Mouse (Mus musculus) stomach, postnatal 0 days (tissue): ENCODE measurements around the gene Epo. TPM values are rescaled to one million over a fixed set of nuclear protein-coding genes. Genes with fewer than 3 reads are reported as not detected.

Source experiments
- ATAC-seq: fragments of 200-750 bp; cut with Nextera tagmentation; 2 replicates; pipeline ENCODE4 v1.8.0; 2017; ENCODE audit not compliant: low FRiP score, low TSS enrichment
- DNase-seq: peaks from one replicate; pipeline ENCODE4 v3.0.0-alpha.2; 2016; ENCODE audit warnings: low spot score
- H3K27ac ChIP-seq: fragments of 300-500 bp; sonication (generic); replicated peaks from 2 replicates; pipeline ENCODE4 v1.5.1; 2014; ENCODE audit warnings: mild to moderate bottlenecking, control low read depth
- H3K27me3 ChIP-seq: fragments of 300-500 bp; sonication (generic); 2 replicates; pipeline ENCODE4 v1.6.1; 2014; ENCODE audit warnings: low read length; ENCODE audit not compliant: control insufficient read depth, insufficient read depth
- H3K36me3 ChIP-seq: fragments of 300-500 bp; sonication (generic); 2 replicates; pipeline ENCODE4 v1.6.1; 2014; ENCODE audit warnings: low read length, mixed read lengths; ENCODE audit not compliant: control insufficient read depth, insufficient read depth
- H3K4me1 ChIP-seq: fragments of 300-500 bp; sonication (generic); replicated peaks from 2 replicates; pipeline ENCODE4 v1.6.1; 2014; ENCODE audit warnings: antibody characterized with exemption; ENCODE audit not compliant: control insufficient read depth, insufficient read depth
- H3K4me2 ChIP-seq: fragments of 300-500 bp; sonication (generic); replicated peaks from 2 replicates; pipeline ENCODE4 v1.6.1; 2014; ENCODE audit warnings: low read depth, mild to moderate bottlenecking, control low read depth, moderate library complexity
- H3K4me3 ChIP-seq: fragments of 300-500 bp; sonication (generic); 2 replicates; pipeline ENCODE4 v1.5.1; 2014; ENCODE audit warnings: low read depth, low read length, control low read depth
- H3K9ac ChIP-seq: fragments of 300-500 bp; sonication (generic); 2 replicates; pipeline ENCODE4 v1.6.1; 2014; ENCODE audit warnings: mild to moderate bottlenecking, low read length, control low read depth, mixed read lengths
- H3K9me3 ChIP-seq: fragments of 300-500 bp; sonication (generic); 2 replicates; pipeline ENCODE4 v1.6.1; 2016; ENCODE audit warnings: low read length; ENCODE audit not compliant: control insufficient read depth
- CTCF ChIP-seq: IDR thresholded peaks from 2 replicates; pipeline ENCODE4 v1.5.1; 2016; ENCODE audit warnings: antibody characterized with exemption, low read depth, mild to moderate bottlenecking, moderate library complexity
- EP300 ChIP-seq: optimal IDR thresholded peaks from 2 replicates; pipeline ENCODE3; 2016; ENCODE audit warnings: antibody characterized with exemption
- WGBS: fragments of 180-500 bp; shearing (Covaris S2); extraction: QIAGEN DNeasy Blood & Tissue Kit; methylation state at CpG from one replicate; pipeline ENCODE4 v1.1.7; 2014; 5-methylcytosine and 5-hydroxymethylcytosine counted together
- polyA plus RNA-seq: library from polyadenylated mRNA; unstranded; fragments of >200 nt; fragmentation: Nextera tagmentation; extraction: Ambion mirVana; gene quantifications from 2 replicates; pipeline ENCODE4 v1.2.1, GENCODE M21; 2015

The Epo gene
- polyA plus RNA-seq, 1 experiment from 2014 or later: not detected

DNA sequence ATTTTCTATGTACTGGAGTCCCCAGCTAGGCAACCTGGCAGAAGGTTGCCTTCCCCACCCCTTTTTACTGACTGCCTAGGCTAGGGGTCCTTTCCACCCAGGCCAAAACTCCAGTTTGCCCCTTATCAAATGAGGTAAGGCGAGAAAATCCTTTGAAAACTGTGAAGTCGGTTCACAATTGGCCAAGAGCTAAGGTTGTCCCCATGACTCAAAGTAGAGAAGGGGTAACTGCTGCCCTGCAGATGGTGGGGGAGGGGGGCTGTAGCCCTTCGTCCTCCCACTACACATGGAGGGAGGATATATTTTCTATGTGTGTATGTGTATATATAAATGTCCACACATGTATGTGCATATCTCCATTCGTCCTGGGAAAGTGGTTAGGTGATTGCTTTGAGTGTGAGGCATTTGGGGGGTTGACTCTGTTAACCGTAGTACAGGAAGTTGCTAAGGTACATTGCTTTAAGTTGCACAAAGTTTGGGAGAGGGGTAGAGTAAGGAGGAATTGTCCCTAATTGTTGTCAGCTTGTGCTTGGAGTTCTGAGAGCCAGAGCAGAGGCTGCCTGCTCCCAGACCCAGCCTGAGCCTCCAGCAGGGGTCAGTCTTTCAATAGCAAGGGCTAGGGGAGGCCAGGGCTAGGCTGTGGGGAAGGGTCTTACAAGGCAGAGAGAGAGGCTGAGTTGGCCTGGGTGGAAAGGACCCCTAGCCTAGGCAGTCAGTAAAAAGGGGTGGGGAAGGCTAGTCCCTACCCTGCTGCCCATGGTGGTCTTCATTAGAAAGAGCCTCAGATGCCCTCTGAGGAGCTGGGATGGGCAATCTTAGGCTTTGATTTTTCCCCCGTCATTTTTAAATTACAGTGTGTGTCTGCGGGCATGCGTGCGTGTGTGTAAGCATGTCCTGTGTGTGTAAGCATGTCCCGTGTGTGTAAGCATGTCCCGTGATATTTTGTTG lies 19.9 kb downstream of the Epo start:
- peak; percentile 48 for DNase-seq
- no peak overlapping the region for H3K4me3 ChIP-seq
- no peak overlapping the region for H3K27ac ChIP-seq
- H3K4me1 ChIP-seq: no peaks in the 10 kb centered on the region
- no peak overlapping the region for H3K4me2 ChIP-seq
- 77% methylated on average over 11 of the region's 11 CpGs for WGBS
- no peaks in the 10 kb centered on the region for H3K9me3 ChIP-seq
- no peaks in the 10 kb centered on the region for H3K27me3 ChIP-seq
- ATAC-seq: no peak
- no peaks in the 10 kb centered on the region for H3K36me3 ChIP-seq
- peak overlapping the region; percentile 18; the same call in 1 of the 2 replicates for H3K9ac ChIP-seq
- TF ChIP-seq CTCF (peak; percentile 76), EP300 (no peak)

DNA sequence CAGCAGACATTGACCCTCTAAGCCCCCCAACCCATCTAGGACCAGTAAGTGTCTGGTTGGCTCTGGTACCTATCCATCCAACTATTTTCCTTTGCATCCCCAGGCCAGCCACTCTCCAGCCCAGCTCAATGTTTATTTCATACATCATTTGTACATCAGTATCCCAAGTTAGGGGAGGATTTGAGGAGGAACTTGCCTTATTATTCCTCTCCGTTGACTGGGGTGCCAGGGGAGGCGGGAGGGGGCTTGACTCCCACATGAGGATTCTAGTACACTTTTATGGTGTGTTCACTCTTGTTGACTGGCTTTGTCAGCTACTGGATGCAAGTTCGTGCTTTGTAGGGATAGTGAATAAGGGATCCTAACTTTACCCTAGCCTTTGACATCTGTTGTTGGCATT lies 21.3 kb downstream of the Epo start:
- Histone ChIP-seq H3K27me3 (no peaks in the 10 kb centered on the region), H3K27ac (no peak overlapping the region), H3K36me3 (no peaks in the 10 kb centered on the region), H3K4me1 (no peaks in the 10 kb centered on the region), H3K9me3 (no peaks in the 10 kb centered on the region), H3K4me2 (peak overlapping the region; percentile 86), H3K4me3 (peak overlapping the region; percentile 98), H3K9ac (peak overlapping the region; percentile 96; the same call in 1 of the 2 replicates)
- no peak for ATAC-seq
- DNase-seq: no peak
- WGBS: 42% methylated on average over 3 of the region's 3 CpGs
- TF ChIP-seq EP300 (no peak), CTCF (no peak)

- no peak for TF ChIP-seq CTCF
- TF ChIP-seq EP300: no peak
- peak overlapping the region; percentile 93 for H3K27ac ChIP-seq
- H3K9me3 ChIP-seq: no peaks in the 10 kb centered on the region
- H3K9ac ChIP-seq: peak overlapping the region; percentile 96
- peak overlapping the region; percentile 98 for H3K4me3 ChIP-seq
- peak; percentile 41 for ATAC-seq
- H3K27me3 ChIP-seq: no peaks in the 10 kb centered on the region
- WGBS: under 1% methylated on average over 30 of the region's 83 CpGs
- no peaks in the 10 kb centered on the region for H3K4me1 ChIP-seq
- DNase-seq: no peak
- H3K36me3 ChIP-seq: no peaks in the 10 kb centered on the region
- H3K4me2 ChIP-seq: peak overlapping the region; percentile 86
Measured at GRCm38 (mm10) chr5:137510573-137511390, 22.3 kb downstream of the Epo start.

DNA sequence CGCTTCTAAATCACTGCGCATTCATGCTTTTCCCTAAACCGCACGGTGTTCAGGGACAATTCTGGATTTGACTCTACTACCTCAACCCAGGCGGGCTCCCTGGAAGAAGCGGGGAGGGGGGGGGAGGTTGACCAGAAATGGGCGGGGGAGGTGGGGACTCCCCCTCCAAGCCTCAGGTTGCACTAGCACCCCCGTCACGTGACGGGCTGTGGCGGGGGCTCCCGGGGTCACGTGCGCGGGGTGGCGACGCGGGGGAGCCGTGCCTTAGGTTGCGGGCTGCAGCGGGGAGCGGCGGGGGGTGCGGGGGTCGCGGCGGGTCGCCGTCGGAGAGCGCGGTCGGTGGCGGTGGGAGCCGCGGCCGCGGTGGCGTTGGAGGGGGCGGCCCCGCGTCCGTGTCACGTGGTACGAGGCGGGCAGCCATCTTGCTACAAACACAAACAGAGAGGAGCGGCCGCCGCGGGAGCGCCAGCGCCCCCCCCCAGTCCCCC lies 23.0 kb downstream of the Epo start:
- under 1% methylated on average over 18 of the region's 52 CpGs for WGBS
- H3K27me3 ChIP-seq: no peaks in the 10 kb centered on the region
- no peaks in the 10 kb centered on the region for H3K9me3 ChIP-seq
- peak; percentile 85 for DNase-seq
- peak; percentile 75 for ATAC-seq
- no peaks in the 10 kb centered on the region for H3K36me3 ChIP-seq
- H3K27ac ChIP-seq: peak overlapping the region; percentile 93
- H3K4me2 ChIP-seq: peak overlapping the region; percentile 86
- H3K4me1 ChIP-seq: no peaks in the 10 kb centered on the region
- no peak for TF ChIP-seq EP300
- no peak for TF ChIP-seq CTCF
- H3K4me3 ChIP-seq: peak overlapping the region; percentile 98
- peak overlapping the region; percentile 96 for H3K9ac ChIP-seq

DNA sequence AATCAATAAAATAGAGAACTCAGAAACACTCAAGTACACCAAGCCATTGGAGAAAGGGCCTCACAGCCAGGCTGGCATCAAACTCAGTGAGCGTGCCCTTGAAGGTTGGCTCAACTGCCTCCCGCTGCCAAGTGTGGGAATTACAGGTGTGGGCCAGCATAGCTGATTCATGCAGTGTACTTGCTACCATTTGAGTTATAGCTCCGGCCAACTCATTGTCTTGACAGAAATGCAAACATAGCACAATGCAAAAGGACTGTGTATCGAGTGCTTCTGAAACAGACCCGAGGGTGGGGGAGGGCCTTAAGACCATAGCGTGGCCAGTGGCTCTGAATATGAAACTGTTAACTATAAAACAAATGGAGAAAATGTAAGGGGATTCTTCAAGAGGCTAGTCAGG lies 29.0 kb downstream of the Epo start:
- H3K9ac ChIP-seq: no peak overlapping the region
- DNase-seq (peak; percentile 34), ATAC-seq (no peak)
- peaks cover 6% of the 10 kb centered on the region for H3K4me1 ChIP-seq
- H3K9me3 ChIP-seq: no peaks in the 10 kb centered on the region
- H3K27ac ChIP-seq: no peak overlapping the region
- TF ChIP-seq EP300: no peak
- peak; percentile 45 for TF ChIP-seq CTCF
- WGBS: 63% methylated on average over 6 of the region's 6 CpGs
- no peak overlapping the region for H3K4me2 ChIP-seq
- no peak overlapping the region for H3K4me3 ChIP-seq
- no peaks in the 10 kb centered on the region for H3K27me3 ChIP-seq
- no peaks in the 10 kb centered on the region for H3K36me3 ChIP-seq
